Mouse (Mus musculus) bone marrow macrophage, adult 2 months (primary cell): ENCODE measurements around the gene Il2rb.

Source experiments
- CTCF ChIP-seq: IDR thresholded peaks from 2 replicates; pipeline ENCODE4 v1.5.1; 2012; ENCODE audit warnings: low read depth, mild to moderate bottlenecking, low read length, moderate library complexity
- POLR2A ChIP-seq: IDR thresholded peaks from 2 replicates; pipeline ENCODE4 v1.6.1; 2012; ENCODE audit warnings: mild to moderate bottlenecking, low read depth, low read length, borderline replicate concordance

DNA sequence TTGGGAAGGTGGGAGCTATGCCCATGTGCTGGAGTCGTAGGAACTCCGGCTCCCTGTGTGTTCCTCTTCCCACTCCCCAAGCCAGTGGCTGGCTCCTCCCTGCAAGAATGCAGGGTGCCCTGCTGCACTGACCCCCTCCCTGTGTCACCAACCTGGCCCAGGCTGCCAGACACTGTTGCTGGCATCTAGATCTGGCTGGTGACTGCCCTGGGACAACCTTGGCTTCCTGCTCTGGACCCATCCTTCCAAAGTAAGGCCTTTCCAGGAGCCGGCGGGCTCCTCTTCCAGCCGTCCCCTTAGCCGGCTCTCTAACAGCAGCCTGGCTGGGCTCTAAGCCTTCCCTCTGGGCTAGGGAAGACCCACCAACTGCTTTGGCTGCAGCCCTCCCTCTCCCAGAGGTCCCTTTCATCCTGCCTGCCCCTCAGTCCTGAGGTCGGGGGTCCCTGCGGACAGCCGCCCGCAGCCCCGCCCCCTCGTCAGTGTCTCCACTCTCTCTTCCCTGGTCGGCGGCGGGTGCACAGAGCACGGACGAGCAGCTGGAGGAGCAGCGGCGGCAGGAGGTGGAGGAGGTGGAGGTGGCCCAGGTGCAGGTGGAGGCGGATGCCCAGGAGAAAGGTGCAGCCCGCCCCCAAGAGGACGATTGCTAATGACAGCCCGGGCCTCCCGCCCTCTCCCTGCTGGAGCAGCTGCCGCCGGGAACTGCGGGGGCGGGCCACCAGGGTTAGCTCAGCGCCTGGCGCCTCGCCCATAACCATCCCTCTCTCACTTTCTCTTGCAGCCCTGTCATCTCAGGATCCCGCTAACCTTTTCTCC is 58.5 kb downstream of the Il2rb start:
- TF ChIP-seq POLR2A (no peak), CTCF (no peak)
